Mouse (Mus musculus) heart, adult 2 months (tissue): ENCODE results near the gene Qrfp.

Source experiments
- CTCF ChIP-seq: fragments of 200-600 bp; IDR thresholded peaks from 2 replicates; pipeline ENCODE4 v1.8.1; 2022; ENCODE audit warnings: antibody characterized with exemption, mild to moderate bottlenecking, moderate library complexity
- POLR2A ChIP-seq: fragments of 200-500 bp; IDR thresholded peaks from 2 replicates; pipeline ENCODE4 v1.6.1; 2011; ENCODE audit warnings: mild to moderate bottlenecking, low read depth, low read length, control low read depth; ENCODE audit not compliant: insufficient read depth

DNA sequence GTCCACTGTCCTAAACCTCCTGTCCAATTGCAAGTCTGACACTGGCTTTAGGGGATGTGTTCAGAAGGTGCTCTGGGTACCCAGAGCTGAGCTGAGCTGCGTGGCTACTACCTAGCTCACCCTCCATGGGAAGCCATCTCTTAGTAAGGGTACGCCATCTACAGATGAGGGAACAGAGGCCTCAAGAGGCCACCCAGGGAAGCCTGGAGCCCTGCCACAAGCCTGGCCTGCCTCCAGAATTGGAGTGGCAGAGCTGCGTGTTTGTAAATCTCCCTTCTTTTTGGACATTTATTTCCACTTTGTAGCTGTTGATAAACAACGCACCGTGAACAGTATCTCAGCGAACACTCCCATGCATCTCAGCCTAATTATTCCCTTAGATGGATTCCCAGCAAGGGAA, 46.8 kb upstream of the Qrfp start:
- TF ChIP-seq POLR2A: no peak
- TF ChIP-seq CTCF: no peak
